Mouse (Mus musculus) hindbrain, embryonic 12.5 days (tissue): Measurements from ENCODE around the gene Apoh. TPM values are rescaled to one million over a fixed set of nuclear protein-coding genes. Genes with fewer than 3 reads are reported as not detected.

Experiments
- ATAC-seq: fragments of 200-750 bp; cut with Nextera tagmentation; 2 replicates; pipeline ENCODE4 v1.8.0; 2017; ENCODE audit warnings: moderate TSS enrichment; ENCODE audit not compliant: low FRiP score
- H3K27ac ChIP-seq: fragments of 300-500 bp; sonication (generic); 2 replicates; pipeline ENCODE4 v1.5.1; 2016; ENCODE audit warnings: mild to moderate bottlenecking
- H3K27me3 ChIP-seq: fragments of 300-500 bp; sonication (generic); 2 replicates; pipeline ENCODE4 v1.6.1; 2016; ENCODE audit warnings: mild to moderate bottlenecking
- H3K36me3 ChIP-seq: fragments of 300-500 bp; sonication (generic); 2 replicates; pipeline ENCODE4 v1.6.1; 2016; ENCODE audit warnings: mild to moderate bottlenecking
- H3K4me1 ChIP-seq: fragments of 300-500 bp; sonication (generic); 2 replicates; pipeline ENCODE4 v1.6.1; 2016
- H3K4me2 ChIP-seq: fragments of 300-500 bp; sonication (generic); replicated peaks from 2 replicates; pipeline ENCODE4 v1.6.1; 2016; ENCODE audit warnings: mild to moderate bottlenecking
- H3K4me3 ChIP-seq: fragments of 300-500 bp; sonication (generic); 2 replicates; pipeline ENCODE4 v1.5.1; 2016; ENCODE audit warnings: mild to moderate bottlenecking
- H3K9ac ChIP-seq: fragments of 300-500 bp; sonication (generic); 2 replicates; pipeline ENCODE4 v1.6.1; 2016; ENCODE audit warnings: mild to moderate bottlenecking, moderate library complexity
- H3K9me3 ChIP-seq: fragments of 300-500 bp; sonication (generic); replicated peaks from 2 replicates; pipeline ENCODE4 v1.6.1; 2016; ENCODE audit warnings: mild to moderate bottlenecking
- WGBS: fragments of 180-500 bp; shearing (Covaris S2); methylation state at CpG from one replicate; pipeline ENCODE4 v1.1.7; 2016; 5-methylcytosine and 5-hydroxymethylcytosine counted together
- polyA plus RNA-seq: library from polyadenylated mRNA; unstranded; fragments of >200 nt; fragmentation: Nextera tagmentation; extraction: Ambion mirVana; gene quantifications from 2 replicates; pipeline ENCODE4 v1.2.1, GENCODE M21; 2016

The Apoh gene
- polyA plus RNA-seq, 1 experiment from 2014 or later = 0.18 TPM

DNA sequence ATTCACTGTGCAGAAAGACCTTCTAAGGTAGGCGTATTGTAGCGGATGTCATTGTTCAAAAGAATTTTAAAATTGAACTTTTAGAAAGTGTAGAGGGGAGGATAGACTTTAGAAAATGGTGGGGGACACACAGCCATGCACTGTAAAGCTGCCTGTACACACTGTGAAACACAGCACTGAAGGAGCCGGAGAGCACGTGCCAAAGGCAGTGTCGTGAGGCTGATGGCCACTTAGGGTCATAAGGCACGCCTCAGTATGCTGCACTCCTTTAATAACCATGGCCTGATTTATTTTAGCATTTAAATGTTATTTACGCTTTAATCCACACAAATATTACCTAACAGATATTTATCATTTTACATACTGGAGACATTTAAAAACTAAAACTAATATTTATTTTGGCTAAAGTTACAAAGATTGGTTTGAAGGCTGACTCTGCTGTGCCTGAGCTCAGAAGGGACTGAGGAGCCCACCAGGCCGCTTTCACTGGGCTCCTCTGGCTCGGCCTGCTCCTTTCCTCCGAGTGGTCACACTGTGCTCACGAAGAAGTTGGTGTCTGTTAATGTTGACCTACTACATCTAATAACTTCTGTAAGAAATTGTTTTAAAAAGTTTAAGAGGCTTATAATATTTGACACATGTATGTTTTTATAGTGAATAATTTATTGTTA lies 100.9 kb downstream of the Apoh start:
- WGBS = 83% methylated on average over 11 of the region's 11 CpGs
- H3K27ac ChIP-seq = no peak overlapping the region
- H3K9me3 ChIP-seq = no peaks in the 10 kb centered on the region
- no peaks in the 10 kb centered on the region for H3K27me3 ChIP-seq
- H3K4me2 ChIP-seq = no peak overlapping the region
- no peaks in the 10 kb centered on the region for H3K36me3 ChIP-seq
- H3K4me1 ChIP-seq = no peaks in the 10 kb centered on the region
- H3K4me3 ChIP-seq = no peak overlapping the region
- H3K9ac ChIP-seq = no peak overlapping the region
- no peak for ATAC-seq

DNA sequence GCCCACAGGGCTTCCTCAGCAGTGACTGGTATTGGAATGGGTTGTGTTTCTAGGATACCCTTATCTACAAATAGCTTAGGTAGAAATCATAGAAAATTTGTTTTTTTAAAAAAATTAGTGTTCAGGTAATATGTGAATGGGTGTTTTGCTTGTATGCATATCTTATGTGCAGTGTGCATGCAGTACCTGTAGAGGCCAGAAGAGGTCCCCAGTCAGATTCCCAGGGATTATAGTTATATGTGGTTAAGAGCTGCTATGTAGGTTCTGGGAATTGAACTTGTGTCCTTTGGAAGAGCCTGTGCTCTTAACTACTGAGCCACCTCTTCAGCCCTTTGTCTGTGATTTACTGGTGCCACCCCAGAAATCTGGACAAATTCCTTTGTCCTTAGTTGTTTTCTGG lies 104.0 kb downstream of the Apoh start:
- H3K36me3 ChIP-seq = 0 out of 2 replicates have a peak, but pooled peaks cover 3% of the 10 kb centered on the region
- no peaks in the 10 kb centered on the region; the same call in 1 of the 2 replicates for H3K9me3 ChIP-seq
- H3K27ac ChIP-seq = no peak overlapping the region
- no peaks in the 10 kb centered on the region for H3K4me1 ChIP-seq
- H3K9ac ChIP-seq = no peak overlapping the region
- ATAC-seq = no peak
- no peak overlapping the region for H3K4me3 ChIP-seq
- no peaks in the 10 kb centered on the region for H3K27me3 ChIP-seq
- no peak overlapping the region for H3K4me2 ChIP-seq

DNA sequence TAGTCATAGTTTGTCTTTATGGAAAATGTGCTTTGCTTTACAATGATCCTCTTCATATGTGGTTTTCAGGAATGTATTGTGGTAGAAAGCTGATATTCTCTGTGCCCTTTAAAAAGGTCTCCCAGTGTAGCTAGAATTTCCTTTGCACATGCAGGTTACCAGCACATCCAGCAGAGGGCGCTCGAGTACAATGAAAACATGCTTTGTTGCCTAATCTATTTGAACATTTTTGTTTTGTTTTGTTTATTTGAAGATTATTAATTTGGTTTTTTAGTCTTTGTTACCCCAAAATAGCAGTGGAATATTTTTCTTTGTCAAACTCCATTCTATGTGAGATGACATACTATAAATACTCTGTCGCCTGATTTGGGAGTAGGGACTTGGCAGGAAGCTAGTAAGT lies 106.7 kb downstream of the Apoh start:
- no peaks in the 10 kb centered on the region for H3K4me1 ChIP-seq
- H3K36me3 ChIP-seq = 0 out of 2 replicates have a peak, but pooled peaks cover 3% of the 10 kb centered on the region
- no peak overlapping the region for H3K27ac ChIP-seq
- H3K27me3 ChIP-seq = no peaks in the 10 kb centered on the region
- H3K4me3 ChIP-seq = no peak overlapping the region
- H3K9ac ChIP-seq = no peak overlapping the region
- no peak for ATAC-seq
- H3K4me2 ChIP-seq = no peak overlapping the region
- 31% methylated on average over 3 of the region's 3 CpGs for WGBS
- no peaks in the 10 kb centered on the region; the same call in 1 of the 2 replicates for H3K9me3 ChIP-seq

DNA sequence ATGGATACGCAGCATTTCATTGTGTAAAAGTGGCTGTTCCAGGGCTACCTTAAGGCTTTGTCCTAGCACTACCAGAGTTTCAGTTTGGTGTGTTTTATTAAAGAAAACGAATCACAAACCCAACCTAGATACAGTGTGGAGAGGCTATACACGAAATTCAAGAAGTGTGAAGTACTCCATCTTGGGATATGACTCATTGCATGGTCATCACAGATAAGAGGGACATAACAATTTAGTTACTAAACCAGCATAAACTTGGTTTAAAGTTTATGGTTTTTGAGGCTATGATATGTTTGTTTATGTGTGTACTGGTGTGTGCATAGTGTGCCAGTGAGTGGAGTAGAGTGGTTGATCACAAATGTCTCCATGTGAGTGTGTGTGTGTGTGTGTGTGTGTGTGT lies 116.4 kb downstream of the Apoh start:
- WGBS = 88% methylated on average over 3 of the region's 3 CpGs
- H3K27ac ChIP-seq = no peak overlapping the region

More for the DNA sequence above, 116.4 kb downstream of the Apoh start:
- H3K36me3 ChIP-seq = 0 out of 2 replicates have a peak, but pooled peaks cover 4% of the 10 kb centered on the region
- H3K9ac ChIP-seq = no peak overlapping the region
- H3K4me1 ChIP-seq = no peaks in the 10 kb centered on the region
- no peaks in the 10 kb centered on the region for H3K27me3 ChIP-seq
- H3K4me3 ChIP-seq = no peak overlapping the region
- H3K9me3 ChIP-seq = no peaks in the 10 kb centered on the region
- H3K4me2 ChIP-seq = no peak overlapping the region
- no peak for ATAC-seq

Other genes with a start within 250 kb of the Apoh start
- gene Prkca, start 574 bp downstream of the Apoh start, polyA plus RNA-seq = 8.3 and 8.7 TPM in 2 replicates
- gene Cep112, start 81.8 kb downstream of the Apoh start, polyA plus RNA-seq = 12.2 and 12.4 TPM in 2 replicates